Mouse (Mus musculus) intestine, postnatal 0 days (tissue): Measurements from ENCODE around the gene Trim2. TPM values are rescaled to one million over a fixed set of nuclear protein-coding genes. Genes with fewer than 3 reads are reported as not detected.
A peak's percentile ranks its signal among the peaks of the same experiment; 100 is the strongest.

Experiments
- ATAC-seq: fragments of 200-750 bp; cut with Nextera tagmentation; 2 replicates; pipeline ENCODE4 v1.8.0; 2017; ENCODE audit warnings: mild to moderate bottlenecking, moderate TSS enrichment, moderate library complexity
- H3K27ac ChIP-seq: fragments of 300-500 bp; sonication (generic); 2 replicates; pipeline ENCODE4 v1.5.1; 2014; ENCODE audit warnings: mild to moderate bottlenecking, low read depth, low read length, moderate library complexity
- H3K27me3 ChIP-seq: fragments of 300-500 bp; sonication (generic); replicated peaks from 2 replicates; pipeline ENCODE4 v1.6.1; 2014; ENCODE audit warnings: low read length, mixed read lengths; ENCODE audit not compliant: control insufficient read depth, insufficient read depth
- H3K36me3 ChIP-seq: fragments of 300-500 bp; sonication (generic); 2 replicates; pipeline ENCODE4 v1.6.1; 2014; ENCODE audit warnings: mild to moderate bottlenecking, moderate library complexity; ENCODE audit not compliant: control insufficient read depth, insufficient read depth
- H3K4me1 ChIP-seq: fragments of 300-500 bp; sonication (generic); replicated peaks from 2 replicates; pipeline ENCODE4 v1.6.1; 2014; ENCODE audit warnings: antibody characterized with exemption, low read length, mixed read lengths; ENCODE audit not compliant: control insufficient read depth, insufficient read depth
- H3K4me2 ChIP-seq: fragments of 300-500 bp; sonication (generic); replicated peaks from 2 replicates; pipeline ENCODE4 v1.6.1; 2014; ENCODE audit warnings: low read depth, mild to moderate bottlenecking, moderate library complexity
- H3K4me3 ChIP-seq: fragments of 300-500 bp; sonication (generic); 2 replicates; pipeline ENCODE4 v1.5.1; 2014; ENCODE audit warnings: low read depth, low read length
- H3K9ac ChIP-seq: fragments of 300-500 bp; sonication (generic); 2 replicates; pipeline ENCODE4 v1.6.1; 2014; ENCODE audit warnings: mild to moderate bottlenecking, low read depth, low read length
- H3K9me3 ChIP-seq: fragments of 300-500 bp; sonication (generic); 2 replicates; pipeline ENCODE4 v1.6.1; 2016; ENCODE audit warnings: mixed run types; ENCODE audit not compliant: control insufficient read depth
- CTCF ChIP-seq: sonication (generic); IDR thresholded peaks from 2 replicates; pipeline ENCODE4 v1.5.1; 2016; ENCODE audit warnings: low read depth, mild to moderate bottlenecking, control low read depth, antibody characterized with exemption, moderate library complexity
- WGBS: fragments of 180-500 bp; shearing (Covaris S2); extraction: QIAGEN DNeasy Blood & Tissue Kit; methylation state at CpG from one replicate; pipeline ENCODE4 v1.1.7; 2014; 5-methylcytosine and 5-hydroxymethylcytosine counted together
- polyA plus RNA-seq: library from polyadenylated mRNA; unstranded; fragments of >200 nt; fragmentation: Nextera tagmentation; extraction: Ambion mirVana; gene quantifications from 2 replicates; pipeline ENCODE4 v1.2.1, GENCODE M21; 2015

The Trim2 gene
- polyA plus RNA-seq, 1 experiment from 2014 or later: 21.2 TPM

DNA sequence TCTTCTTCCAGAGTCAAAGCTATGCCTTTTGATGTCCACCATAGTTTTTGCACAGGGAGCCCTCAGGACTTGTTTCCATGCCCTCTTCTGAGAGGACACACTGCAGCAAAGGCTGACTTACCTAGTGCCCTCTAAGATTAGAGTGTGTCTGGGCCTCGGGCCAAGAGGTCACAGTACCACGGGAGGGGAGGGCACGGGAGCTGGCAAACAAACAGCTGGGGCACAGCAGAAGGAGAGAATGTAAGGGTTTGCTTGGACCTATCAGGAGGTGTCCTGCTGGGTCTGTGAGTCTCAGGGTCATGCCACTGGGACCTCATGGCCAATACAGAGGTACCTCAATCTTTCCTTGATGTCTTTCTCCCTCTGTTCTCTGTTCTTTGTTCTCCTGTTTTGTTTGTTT is 75.7 kb downstream of the Trim2 start:
- H3K4me2 ChIP-seq: no peak overlapping the region
- no peak overlapping the region for H3K27ac ChIP-seq
- WGBS: 13% methylated on average over 3 of the region's 3 CpGs
- H3K4me3 ChIP-seq: no peak overlapping the region
- TF ChIP-seq CTCF: no peak
- H3K36me3 ChIP-seq: no peaks in the 10 kb centered on the region; the same call in 1 of the 2 replicates
- ATAC-seq: peak; percentile 54
- H3K27me3 ChIP-seq: no peaks in the 10 kb centered on the region
- no peak overlapping the region for H3K9ac ChIP-seq
- no peaks in the 10 kb centered on the region for H3K9me3 ChIP-seq
- peaks cover 9% of the 10 kb centered on the region; the same call in 1 of the 2 replicates for H3K4me1 ChIP-seq

DNA sequence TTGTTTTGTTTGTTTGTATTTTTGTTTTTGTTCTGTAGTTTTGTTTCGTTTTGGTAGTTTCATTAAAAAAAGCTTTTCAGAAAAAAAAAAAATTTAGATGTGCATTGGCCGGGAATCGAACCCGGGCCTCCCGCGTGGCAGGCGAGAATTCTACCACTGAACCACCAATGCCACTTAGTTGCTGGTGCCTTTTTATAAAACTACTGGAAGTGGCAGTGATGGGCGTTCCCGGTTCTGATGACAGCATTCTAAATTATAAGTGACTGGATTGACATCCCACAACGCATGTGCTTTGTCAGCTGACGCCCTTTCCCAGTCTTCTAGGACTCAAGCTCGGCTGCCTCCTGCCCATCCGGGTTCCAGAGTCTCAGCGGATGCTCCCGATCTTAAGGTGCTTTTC is 77.8 kb downstream of the Trim2 start:
- Histone ChIP-seq H3K4me3 (peak overlapping the region; percentile 40), H3K9me3 (no peaks in the 10 kb centered on the region), H3K4me1 (0 out of 2 replicates have a peak, but pooled peaks cover 9% of the 10 kb centered on the region), H3K36me3 (no peaks in the 10 kb centered on the region; the same call in 1 of the 2 replicates), H3K27ac (no peak overlapping the region), H3K9ac (no peak overlapping the region), H3K27me3 (no peaks in the 10 kb centered on the region), H3K4me2 (peak overlapping the region; percentile 77)
- TF ChIP-seq CTCF: no peak
- 26% methylated on average over 15 of the region's 15 CpGs for WGBS
- no peak for ATAC-seq

DNA sequence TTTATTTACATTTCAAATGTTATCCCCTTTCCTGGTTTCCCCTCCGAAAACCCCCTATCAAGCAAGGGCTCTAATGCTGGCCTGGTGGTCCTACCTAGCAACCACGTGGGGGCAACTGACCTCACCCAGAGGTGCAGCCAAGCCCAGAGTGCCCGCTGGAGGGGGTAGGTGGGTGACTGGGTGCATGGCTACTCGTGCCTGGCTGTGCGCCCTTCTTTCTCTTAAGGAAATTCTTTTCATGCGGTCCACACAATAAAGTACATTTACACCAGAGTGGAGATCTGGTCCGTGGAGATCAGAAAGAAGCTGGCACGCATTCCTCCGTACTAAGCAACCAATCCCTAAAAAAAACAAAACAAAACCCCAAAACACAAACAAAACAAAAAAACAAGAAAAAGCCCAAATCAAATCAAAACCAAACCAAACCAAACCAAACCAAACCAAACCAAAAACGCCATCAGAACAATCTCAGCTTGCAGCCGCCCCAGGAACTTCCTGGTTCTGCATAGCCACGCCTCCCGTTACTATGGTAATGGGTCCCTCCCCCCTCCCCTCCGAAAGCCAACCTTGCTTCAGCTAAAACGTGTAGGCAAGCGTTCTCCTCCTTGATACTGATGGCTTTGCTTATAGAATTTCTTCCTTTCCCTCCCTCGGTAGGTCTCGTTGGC is 78.3 kb downstream of the Trim2 start:
- TF ChIP-seq CTCF: peak; percentile 28; the same call in 1 of the 2 replicates
- 7% methylated on average over 18 of the region's 18 CpGs for WGBS
- no peaks in the 10 kb centered on the region for H3K9me3 ChIP-seq
- peak overlapping the region; percentile 77 for H3K4me2 ChIP-seq
- peak; percentile 52; the same call in 1 of the 2 replicates for ATAC-seq
- H3K9ac ChIP-seq: no peak overlapping the region
- peak overlapping the region; percentile 40 for H3K4me3 ChIP-seq
- no peaks in the 10 kb centered on the region for H3K36me3 ChIP-seq
- 0 out of 2 replicates have a peak, but pooled peaks cover 9% of the 10 kb centered on the region for H3K4me1 ChIP-seq
- H3K27me3 ChIP-seq: no peaks in the 10 kb centered on the region
- peak overlapping the region; percentile 50; the same call in 1 of the 2 replicates for H3K27ac ChIP-seq

DNA sequence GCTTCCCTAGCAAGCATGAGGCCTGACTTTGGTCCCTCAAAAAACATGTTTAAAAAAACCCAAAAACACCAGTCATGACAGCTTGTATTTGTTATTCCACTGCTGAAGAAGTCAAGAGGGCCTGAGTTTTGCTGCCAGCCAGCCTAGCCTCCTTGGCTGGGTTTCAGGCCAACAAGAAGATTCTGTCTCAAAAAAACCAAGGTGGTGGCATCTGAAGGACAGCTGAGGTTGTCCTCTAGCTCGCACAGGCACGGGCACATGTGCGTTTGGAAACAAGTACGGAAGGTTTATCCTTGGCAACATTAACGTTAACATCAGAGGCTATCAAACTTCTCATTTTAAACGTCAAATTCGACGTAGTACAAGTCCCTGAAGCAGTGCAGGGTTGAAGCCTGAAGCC is 79.0 kb downstream of the Trim2 start:
- no peak for ATAC-seq
- no peak overlapping the region for H3K27ac ChIP-seq
- no peak overlapping the region for H3K4me3 ChIP-seq
- no peaks in the 10 kb centered on the region for H3K9me3 ChIP-seq
- H3K9ac ChIP-seq: no peak overlapping the region
- H3K4me2 ChIP-seq: no peak overlapping the region
- no peak for TF ChIP-seq CTCF
- no peaks in the 10 kb centered on the region for H3K27me3 ChIP-seq
- H3K4me1 ChIP-seq: 0 out of 2 replicates have a peak, but pooled peaks cover 9% of the 10 kb centered on the region
- no peaks in the 10 kb centered on the region for H3K36me3 ChIP-seq
- WGBS: 45% methylated on average over 8 of the region's 8 CpGs

DNA sequence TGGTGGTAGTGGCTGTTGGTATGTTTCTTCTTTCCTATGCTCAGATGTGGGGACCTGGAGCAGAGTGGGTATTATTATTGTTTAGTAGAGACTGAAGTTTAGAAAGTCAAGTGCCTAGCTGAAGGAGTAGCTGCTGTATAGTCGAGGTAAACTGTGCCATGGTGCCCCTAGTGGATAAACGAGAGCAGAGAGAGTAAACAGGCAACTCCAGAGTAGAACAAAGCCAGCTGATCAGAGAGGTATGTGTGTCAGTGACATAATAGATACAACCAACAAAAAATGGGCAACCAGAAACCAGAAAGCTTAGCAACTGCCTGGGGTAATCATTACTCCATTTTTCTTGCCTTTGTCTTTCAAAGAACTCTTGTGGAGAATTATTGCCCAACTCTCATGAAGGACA is 81.7 kb downstream of the Trim2 start:
- H3K27me3 ChIP-seq: no peaks in the 10 kb centered on the region
- peak; percentile 55 for TF ChIP-seq CTCF
- H3K9ac ChIP-seq: no peak overlapping the region
- no peak overlapping the region for H3K27ac ChIP-seq
- no peaks in the 10 kb centered on the region for H3K36me3 ChIP-seq
- no peak overlapping the region for H3K4me3 ChIP-seq
- ATAC-seq: no peak
- H3K9me3 ChIP-seq: no peaks in the 10 kb centered on the region
- 15% methylated on average over 2 of the region's 2 CpGs for WGBS
- 0 out of 2 replicates have a peak, but pooled peaks cover 4% of the 10 kb centered on the region for H3K4me1 ChIP-seq
- no peak overlapping the region for H3K4me2 ChIP-seq

DNA sequence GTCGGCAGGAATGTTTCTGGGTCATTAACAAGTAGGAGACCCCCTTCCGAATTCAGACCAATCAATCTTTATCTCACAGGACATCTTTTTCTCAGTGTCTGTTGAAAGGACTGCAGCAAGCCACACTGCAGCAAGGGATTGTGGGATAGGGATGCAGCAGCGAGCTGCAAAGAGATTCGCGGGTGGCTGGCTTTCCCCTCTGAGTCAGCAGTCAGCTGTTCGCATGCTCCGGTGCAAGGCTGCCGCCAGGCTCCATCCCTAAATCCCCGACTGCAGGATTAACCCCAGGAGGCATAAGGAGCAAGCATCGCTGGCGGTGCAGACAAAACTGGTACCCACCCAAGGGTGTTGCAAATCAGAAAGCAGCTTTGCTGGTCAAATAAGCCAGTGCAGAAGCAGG is 85.9 kb downstream of the Trim2 start:
- H3K27ac ChIP-seq: no peak overlapping the region
- no peak for TF ChIP-seq CTCF
- H3K27me3 ChIP-seq: no peaks in the 10 kb centered on the region
- H3K36me3 ChIP-seq: no peaks in the 10 kb centered on the region
- no peak for ATAC-seq
- 0 out of 2 replicates have a peak, but pooled peaks cover 4% of the 10 kb centered on the region for H3K4me1 ChIP-seq
- peak overlapping the region; percentile 64 for H3K4me2 ChIP-seq
- H3K9ac ChIP-seq: 0 out of 2 replicates have a peak overlapping the region, but pooled peaks have one; percentile 22
- 20% methylated on average over 11 of the region's 11 CpGs for WGBS
- peak overlapping the region; percentile 32 for H3K4me3 ChIP-seq
- no peaks in the 10 kb centered on the region for H3K9me3 ChIP-seq
